Mouse (Mus musculus) spleen, postnatal 4 days (tissue): ENCODE results near the gene Elmo2.

ENCODE experiments used
- DNase-seq, 2 experiments: peaks; one replicate each; pipeline ENCODE4 v3.0.0; 2022; ENCODE audit warnings: low spot score in 2 of 2

Elmo2 gene

DNA sequence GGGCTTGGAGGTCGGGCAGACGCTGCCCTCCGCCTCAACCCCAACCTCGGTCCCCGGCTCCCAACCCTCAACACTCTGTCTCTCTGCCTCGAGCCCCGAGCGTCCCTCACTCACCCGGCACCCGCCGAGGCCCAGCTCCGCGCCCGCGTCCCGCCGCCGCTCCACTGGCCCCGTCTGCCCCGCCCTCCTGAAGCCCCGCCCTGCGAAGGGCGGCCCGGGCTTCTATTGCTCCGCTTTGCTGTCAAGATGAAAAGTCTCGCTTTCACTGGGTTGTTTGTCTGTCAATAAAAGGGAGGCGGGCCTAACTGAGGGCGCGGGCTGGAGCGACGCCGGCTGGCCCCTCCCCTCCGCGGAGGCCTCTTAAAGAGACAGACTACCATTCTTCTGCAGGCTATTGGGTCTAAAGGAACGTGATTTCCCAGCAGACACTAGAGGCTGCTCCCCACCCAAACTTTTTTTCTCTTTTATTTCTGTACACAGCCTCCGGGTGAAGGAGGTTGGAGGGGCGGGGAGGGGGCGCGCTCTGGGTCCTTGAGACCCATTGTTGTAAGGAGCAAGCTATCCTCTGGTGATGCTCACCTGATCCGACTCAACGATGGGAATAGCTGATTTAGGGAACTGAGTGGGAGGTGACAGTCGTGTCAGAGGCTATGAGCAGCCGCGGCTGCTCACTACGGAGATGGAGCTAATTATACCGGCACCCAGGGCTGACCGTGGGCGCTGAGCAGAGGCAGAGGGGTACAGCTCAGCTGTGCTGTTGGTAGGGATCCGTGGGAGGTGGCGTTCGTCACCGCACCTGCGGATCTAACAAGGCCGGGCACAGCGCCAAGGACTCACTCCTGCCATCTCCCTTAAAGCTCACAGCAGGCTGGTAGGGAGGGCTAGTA lies at the start of gene Elmo2:
TSS of gene Elmo2 (minus strand) at position 176 of the 887 bp plus-strand sequence.
- DNase-seq = peak; percentile 97 to 98

DNA sequence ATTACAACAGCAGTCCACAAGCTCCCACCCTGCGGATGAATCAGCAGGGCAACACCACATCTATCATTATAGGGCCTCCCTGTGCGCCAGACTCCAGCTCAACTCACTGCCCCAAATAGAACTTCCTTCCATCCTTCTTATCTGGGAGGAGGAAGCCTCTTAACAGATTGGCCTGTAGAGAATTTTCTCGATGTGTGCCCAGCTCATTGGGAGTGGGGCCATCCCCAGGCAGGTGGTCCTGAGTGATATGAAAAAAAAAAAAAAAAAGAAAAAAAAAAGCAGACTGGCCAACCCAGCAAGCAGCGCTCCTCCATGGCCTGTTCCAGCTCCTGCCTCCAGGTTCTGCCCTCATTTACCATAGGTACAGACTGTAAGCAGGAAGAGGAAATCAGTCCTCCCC lies 49.7 kb upstream of the Elmo2 start:
- no peak for DNase-seq

DNA sequence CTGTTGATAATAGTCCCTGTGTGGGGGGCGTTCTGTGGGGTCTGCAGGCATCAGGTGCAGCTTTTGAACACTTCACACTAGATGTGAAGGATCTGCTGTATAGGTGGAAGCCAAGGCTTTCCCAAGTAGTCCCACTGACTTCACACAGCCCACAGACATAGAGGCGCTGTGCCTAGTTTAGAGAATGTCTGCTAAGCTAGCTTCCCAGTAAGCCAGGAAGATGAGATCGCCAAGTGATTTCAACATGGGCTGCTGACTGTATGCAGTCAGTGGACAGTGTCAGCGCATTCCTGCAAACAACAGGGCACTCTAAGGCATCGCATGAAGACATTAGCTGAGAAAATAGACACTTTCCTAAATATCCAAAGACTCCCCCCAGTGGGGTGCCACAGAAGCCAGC lies 49.2 kb upstream of the Elmo2 start:
- no peak for DNase-seq

DNA sequence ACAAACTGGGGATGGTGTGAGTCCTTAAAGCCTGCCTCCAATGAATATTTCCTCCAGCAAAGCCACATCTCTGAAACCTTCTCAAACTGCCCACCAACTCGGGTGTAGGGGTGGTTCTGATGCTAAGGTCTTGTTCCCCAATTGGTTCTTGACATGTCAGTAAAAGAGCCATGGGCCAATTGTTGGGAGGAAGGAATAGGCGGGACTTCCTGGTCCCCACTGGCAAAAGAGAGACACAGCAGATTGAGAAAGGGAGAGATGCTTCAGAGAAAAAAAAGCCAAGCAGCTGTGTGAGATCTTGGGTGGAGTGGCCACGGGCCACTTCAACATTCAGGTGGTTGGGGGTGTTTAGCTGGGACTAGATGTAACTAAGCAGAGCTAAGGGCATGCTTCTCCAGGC lies 44.8 kb upstream of the Elmo2 start:
- DNase-seq = no peak

DNA sequence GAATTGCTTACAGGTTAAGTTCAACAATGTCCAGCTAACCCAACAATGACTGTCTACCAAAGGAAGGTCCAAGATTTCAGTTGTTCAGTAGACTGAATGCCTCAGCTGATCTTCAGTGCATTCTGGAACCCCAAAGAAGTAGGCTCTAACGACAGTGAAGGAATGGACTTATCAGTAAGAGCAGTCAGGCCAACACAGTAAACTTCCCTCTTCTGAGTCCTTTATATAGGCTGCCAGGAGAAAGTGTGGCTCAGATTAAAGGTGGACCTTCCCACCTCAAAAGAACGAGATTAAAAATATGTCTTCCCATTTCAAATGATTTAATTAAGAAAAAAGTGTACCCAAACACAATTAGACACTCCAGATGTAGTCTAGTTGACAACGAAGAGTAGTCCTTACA lies 44.1 kb upstream of the Elmo2 start:
- DNase-seq = no peak

DNA sequence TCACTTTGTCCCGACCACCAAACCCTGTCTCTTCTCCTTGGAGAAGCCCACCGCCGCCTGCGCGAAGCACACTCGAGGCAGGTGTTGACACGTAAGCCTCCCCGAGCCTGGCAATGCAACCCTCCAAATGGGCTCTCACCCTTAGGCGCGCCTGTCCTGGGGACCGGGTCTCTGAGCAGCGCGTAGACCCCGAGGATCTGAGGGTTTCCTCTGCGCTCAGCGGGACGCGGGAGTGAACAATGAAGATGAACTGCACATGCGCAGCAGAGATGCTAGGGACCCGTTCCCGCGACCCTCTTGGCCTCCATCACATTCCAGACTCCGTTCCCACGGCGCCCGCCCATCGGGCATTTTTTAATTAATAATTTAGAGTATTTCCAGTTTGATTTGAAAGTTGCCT lies 42.2 kb upstream of the Elmo2 start, which contains the start of gene Zfp663:
TSS of gene Zfp663 (minus strand) at position 234 of the 400 bp plus-strand sequence.
- DNase-seq = no peak

DNA sequence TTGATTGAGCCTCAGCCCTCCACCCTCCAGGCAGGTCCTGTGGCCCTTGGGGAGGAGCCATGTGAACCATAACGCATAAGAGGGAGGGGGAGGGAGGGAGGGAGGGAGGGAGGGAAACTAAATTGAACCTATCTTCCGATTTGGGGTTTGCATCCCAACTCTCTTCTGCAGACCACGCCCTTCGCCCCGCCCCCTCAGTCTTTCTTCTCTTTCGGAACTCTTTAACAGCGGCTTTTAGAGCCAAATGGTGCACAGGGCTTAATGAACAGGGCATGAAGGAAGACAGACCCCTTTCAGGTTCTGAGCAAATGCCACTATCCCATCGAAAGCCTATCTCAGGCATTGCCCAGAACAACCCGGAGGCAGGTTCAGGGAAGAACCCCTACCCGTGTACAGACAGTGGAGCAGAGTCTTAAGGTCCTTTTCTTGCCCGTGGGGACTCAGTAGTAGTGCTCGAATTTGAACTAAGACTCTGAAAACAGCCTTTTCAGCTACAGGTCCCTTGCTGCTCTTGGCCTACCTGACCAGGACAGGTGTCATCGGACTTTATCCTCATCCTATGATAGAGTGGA lies 41.7 kb upstream of the Elmo2 start:
- no peak for DNase-seq

DNA sequence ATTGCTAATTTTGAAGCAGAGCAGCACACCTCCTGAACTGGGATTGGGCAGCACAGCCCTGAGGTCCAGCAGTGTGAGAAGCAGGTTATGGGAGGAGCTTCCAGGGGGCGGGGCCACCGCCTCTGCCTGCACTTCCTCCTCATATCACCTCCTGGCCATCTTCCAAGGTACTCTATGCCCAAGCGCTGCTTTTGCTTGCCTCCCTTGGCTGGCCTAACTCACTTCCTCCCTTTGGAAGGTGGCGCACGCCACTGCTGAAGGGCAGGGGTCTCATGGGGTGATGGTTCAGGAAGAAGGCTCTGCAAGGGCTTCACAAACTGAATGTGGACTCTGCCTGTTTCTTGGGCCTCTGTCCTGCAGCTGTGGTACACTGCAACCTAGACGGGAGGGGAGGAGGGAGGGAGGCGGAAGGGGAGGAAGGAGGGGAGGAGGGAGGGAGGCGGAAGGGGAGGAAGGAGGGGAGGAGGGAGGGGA lies 40.8 kb upstream of the Elmo2 start:
- DNase-seq = no peak

DNA sequence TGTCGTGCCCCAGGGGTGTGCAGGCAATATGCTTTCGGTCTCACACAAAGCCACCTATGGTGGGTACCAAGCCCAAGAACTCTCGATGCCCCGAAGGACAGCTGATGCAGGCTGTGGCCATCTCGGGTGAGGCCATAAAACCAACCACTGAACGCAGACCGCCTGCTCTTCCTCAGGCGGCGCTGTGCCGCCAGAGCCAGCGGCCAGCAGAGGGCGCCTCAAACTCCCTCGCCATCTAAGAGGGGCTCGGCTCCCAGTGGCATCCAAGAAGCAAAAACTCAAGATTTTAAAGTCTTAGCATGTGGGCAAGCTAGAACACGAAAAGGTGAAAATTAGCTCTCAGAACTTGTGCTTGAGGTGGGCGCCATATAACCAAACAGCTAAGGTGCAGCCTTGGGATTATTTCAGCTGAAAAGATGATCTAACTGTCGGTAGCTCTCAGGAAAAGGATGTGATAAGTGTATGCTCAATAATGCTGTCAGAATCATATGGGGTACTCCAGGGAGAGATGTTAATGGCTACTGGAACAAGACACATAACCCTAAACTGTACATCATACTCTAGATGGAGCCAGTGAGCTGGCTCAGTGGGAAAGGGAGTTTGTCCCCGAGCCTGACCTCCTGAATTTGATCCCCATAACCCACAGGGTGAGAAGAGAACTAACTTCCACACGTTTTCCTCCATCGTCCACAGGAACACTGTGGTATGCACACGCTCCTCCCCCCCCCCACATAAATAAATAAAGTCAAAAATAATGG lies 38.2 kb upstream of the Elmo2 start:
- peak; percentile 24 to 78 for DNase-seq

DNA sequence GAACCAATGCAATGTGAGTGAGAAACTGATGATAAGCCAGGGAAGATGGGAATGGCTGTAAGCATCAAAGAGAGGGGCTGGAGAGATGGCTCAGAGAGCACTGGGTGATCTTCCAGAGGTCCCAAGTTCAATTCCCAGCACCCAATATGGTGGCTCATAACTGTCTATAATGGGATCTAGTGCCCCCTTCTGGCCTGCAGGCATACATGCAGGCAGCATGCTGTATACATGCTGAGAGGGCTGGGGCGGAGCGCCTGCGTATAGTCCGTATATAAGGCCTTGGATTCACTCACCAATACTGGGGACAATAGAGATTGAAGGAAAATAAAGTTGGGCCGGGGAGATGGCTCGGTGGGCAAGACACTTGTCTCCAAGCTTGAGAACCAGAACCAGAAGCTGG lies 37.0 kb upstream of the Elmo2 start:
- no peak for DNase-seq

DNA sequence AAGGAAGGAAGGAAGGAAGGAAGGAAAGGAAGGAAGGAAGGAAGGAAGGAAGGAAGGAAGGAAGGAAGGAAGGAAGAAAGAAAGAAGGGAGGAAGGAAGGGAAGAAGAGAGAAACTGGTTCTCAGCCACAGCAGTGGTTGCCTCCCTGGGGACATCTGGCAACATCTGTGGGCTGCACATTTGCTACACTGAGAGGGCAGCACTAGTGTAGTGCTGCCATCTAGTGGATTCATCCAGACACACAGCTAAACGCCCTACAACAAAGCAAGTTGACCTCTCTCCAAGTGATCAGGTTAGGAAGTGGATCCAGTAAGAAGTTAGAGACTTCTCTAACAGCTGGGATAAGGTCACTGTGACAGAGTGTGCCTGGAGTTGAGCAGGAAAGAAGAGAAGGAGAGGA lies 34.6 kb upstream of the Elmo2 start:
- DNase-seq = peak in 1 of 2 experiments; percentile 30

DNA sequence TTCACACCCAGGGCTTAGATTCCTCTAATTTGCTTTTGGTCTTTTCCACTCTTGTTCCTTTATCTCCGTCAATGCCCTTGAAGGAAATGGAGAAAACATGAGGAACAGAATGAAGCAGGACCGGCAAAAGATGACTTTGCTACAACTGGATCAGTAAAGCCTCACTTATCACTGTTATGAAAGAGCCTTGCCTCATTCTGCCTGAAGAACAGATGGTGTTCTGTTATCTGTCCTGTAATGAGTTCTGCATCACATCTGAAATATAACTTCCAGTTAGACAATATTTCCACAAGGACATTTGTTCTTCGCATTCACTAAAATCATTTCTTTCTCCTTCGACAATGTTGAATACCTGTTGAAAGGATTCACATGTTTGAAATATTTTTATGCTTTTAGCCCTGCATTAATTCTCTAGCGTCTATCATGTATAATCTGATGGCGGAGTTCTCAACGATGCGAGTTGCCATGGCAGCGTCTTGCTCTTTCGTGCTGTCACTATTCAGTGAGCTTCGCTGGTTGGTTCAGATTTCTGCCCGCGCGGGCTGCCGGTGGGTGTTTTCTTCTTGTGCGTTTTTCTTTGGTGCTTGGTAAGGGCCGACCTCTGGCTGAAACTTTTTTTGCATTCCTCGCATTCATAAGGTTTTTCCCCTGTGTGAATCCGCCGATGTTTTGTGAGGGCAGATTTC lies 25.7 kb upstream of the Elmo2 start:
- DNase-seq = no peak

DNA sequence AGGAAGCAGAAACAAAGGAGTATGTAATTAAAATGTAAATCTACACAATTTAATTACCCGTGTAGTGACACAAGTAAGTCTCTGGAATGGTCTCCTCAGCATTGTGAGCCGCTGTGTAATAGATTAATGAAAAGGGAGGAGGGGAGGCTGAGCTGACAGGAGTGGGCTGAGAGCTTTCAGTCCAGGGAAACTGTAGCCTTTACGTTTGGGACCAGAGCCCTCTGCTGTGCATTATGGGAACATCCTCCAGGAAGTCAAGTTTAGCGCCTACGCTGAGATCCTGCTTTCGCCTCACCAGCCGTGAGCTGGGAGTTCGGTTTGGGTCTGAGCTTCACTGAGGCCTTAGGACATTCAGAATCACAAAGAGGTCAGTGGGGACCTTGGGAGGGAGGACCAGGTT lies 23.2 kb upstream of the Elmo2 start:
- DNase-seq = no peak

DNA sequence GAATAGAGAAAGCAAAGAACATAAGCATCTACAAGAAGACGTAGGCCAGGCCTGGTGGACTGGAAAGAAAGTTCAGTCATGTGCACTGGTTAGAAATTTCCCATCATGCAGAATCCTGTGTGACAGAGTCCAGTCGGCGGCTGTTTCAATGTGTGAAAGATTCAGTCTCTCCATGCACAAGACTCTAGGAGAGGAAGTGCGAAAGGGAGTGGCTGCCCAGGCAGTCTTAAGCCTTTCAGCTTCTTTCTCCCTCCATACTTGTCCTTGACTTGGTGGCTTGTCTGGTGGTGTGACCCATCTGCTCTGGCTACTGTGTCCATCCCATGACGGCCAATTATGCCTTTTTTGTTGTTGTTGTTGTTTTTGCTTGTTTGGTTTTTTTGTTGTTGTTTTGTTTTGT lies 19.9 kb upstream of the Elmo2 start:
- no peak for DNase-seq

DNA sequence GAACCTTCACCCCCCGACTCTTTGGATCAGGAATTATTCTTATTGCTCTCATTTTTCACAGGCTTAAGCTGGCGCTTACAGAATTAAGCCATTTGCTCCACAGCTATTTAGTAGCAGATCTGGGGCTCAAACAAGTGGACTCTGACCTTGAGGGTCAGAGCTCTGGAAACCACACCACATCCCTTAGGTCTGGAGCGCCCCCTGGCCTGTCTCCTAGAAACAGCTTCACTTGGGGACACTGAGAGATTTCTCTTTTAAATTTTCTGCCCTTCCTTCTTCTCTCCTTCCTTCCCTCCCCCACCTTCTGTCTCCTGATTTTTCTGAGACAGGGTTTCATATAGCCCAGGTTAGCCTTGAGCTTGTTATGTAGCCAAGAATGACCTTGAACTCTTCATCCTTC lies 10.9 kb upstream of the Elmo2 start:
- DNase-seq = peak; percentile 45 to 74

DNA sequence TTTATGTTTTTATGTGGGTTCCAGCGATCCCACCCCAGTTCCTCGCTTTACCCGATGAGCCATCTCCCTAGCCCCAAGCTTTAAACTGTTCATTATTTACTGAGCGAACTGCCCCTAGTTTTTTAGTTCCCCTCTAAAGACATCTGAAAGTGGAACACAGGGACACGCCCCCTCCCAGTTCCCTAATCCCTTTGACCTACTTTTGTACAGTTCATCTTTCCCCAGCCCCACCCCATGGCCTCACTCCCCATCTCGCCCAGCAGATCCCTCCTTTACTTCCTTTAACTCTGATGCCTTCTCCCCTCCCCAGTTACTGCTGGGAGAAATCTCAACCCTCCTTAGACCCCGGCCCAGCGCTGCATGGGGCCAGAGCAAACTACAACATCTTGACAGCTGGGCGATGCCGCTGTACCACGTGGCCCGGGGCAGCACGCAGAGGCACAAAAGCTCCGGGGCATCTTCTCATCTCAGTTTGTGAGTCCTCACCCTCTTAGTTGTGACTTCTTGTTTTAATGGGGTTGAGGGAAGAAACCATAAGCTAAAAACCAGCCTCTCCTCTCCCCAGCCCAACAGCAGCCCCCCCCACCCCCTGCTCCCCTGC lies 6.4 kb upstream of the Elmo2 start:
- DNase-seq = peak in 1 of 2 experiments; percentile 50

DNA sequence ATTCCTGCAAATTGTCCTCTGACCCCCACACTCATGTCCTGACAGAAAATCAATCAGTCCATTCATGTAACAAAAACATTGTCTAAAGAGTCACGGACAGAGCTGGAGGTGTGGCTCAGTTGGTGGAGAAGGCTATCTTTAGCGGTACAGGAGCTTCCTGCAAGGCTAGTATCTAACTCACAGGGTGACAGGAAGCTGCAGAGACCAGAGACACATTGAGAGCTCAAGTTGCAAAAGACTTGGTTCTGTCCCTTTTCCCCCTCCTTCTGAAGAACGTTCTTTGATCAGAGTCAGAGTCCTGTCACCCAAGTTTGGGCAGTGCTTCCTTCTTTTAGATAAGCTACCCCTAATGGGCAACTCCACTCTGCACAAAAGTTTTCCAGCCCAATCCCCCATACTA lies 3.4 kb upstream of the Elmo2 start:
- DNase-seq = no peak

DNA sequence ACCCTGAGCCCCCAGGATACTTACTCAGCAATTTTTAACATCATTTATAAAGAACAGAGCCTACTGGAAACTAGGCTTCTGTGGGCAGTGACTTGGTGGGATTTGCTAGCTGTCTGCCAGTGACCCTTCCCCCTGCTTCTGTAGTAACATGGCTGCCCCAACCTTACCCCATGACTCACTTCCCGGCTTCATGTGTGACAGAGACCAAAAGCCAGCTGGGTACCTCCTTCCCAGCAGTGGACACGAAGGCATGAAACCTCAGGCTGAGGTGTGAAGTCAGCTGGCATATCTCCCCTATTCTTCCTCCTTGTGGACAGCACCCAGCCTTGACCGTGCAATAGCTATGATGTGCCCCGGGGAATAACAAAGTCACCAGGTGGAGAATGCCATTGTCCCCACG lies 2.5 kb upstream of the Elmo2 start:
- no peak for DNase-seq

DNA sequence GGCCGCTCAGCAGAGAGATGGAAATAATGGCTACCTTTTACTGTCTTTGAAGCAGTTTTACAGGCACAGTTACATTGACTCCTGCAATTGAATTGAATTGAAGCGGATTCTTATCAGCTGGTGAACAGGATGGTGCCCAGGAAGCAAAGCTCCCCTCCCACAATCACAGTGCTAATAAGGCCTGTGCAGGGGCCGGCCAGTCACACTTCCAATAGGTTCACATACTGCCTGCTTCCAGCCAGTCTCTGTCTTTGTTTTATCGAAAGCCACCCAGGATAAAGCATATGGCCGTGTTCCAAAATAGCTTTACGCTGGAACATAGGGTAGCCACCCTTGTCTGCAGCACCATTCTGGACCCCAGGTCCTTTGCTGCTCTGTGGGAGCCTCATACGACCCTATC lies 1.1 kb upstream of the Elmo2 start:
- DNase-seq = no peak

DNA sequence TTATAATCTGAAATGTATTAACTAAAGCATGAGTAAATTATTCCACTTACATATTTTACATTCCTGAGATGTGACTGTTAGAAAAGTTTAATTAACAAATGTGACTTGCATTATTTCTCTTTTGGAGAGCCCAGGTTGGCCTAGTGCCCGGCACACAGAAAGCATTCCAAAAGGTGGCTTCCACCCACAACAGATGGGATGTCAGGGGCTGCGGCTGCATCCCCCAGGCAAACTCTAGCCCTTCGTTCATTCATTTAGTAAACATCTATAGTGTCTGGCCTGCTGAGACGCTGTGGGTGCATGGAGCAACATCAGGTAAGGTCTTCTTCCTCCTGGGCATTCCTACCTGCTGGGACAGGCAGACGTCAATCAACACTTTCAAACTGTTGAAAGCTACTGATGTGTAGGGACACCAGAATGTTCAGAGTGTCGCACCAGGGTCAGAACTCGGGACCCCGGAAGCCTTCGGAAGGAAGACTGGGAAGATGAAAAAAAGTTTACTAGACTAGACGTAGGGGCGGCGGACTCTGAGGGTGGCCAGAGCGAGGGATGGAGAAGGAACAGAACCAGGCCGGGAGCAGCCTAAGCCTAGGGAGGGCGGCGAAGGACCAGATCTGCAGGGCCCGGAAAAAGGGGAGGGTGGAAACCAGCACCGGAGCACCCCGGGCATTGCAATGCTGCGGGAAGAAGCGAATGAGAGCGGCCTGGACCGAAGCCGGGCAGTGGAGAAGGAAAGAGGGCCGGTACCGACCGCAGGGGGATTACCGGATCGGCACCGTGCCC lies 567 bp downstream of the Elmo2 start:
- no peak for DNase-seq

DNA sequence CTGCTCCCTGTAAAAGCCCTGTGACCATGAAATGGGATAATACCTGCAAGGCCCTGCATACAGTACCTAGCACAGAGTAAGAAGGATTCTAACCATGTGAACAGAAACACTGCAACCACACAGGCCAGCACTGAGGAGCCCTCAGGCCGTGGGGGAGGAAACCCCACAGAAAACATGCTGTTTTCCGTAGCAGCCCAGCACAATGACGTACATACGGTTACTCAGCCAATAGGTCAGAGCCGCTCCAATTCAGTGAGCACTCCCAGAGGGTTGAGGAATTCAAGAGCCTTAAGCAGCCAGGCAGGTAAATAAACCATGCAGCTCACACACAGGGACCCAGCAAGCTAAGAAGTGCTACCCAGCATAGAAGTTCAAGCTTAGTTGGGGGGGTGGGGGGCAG lies 2.4 kb downstream of the Elmo2 start:
- no peak for DNase-seq
